Mouse (Mus musculus) cerebellum, adult 2 months (tissue): ENCODE measurements at regions not wholly inside any gene's neighbourhood (a gene's known extent, or its start where the extent isn't known, plus 50 kb on each side); places are given as distances from the start of the nearest gene placed in this dataset.

Experiments used
- CTCF ChIP-seq: fragments of 200-500 bp; IDR thresholded peaks from 2 replicates; pipeline ENCODE4 v1.5.1; 2011; ENCODE audit warnings: low read depth, mild to moderate bottlenecking, control low read depth, low read length, moderate library complexity, borderline replicate concordance; ENCODE audit not compliant: insufficient read depth
- POLR2A ChIP-seq: fragments of 200-500 bp; IDR thresholded peaks from 2 replicates; pipeline ENCODE4 v1.6.1; 2011; ENCODE audit warnings: low read length, control low read depth, borderline replicate concordance; ENCODE audit not compliant: insufficient read depth

DNA sequence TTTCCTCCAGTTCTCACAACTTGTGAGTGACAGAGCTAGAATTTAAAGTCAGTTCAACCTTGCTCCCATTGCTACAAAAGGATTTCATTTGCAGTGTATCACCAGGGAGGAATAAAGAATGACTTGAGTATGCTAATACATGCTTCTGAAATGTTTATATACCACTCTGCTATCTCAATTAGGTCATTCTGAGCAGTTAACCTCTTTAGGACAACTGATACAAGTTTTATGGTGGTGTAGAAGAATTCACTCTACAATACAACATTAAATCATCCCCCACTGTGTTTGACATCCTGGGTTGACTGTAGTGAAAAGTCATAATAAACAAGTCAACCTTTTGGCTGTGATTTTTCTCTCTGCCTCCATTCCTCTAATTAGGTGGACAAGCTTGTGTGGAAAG lies 248.6 kb downstream of the Pax1 start:
- no peak for TF ChIP-seq POLR2A
- no peak for TF ChIP-seq CTCF
